Mouse (Mus musculus): ENCODE measurements around the gene AC109138.7. TPM values are rescaled to one million over a fixed set of nuclear protein-coding genes. Genes with fewer than 3 reads are reported as not detected.

AC109138.7 gene
- total and polyA plus RNA-seq, 3 experiments = not detected

DNA sequence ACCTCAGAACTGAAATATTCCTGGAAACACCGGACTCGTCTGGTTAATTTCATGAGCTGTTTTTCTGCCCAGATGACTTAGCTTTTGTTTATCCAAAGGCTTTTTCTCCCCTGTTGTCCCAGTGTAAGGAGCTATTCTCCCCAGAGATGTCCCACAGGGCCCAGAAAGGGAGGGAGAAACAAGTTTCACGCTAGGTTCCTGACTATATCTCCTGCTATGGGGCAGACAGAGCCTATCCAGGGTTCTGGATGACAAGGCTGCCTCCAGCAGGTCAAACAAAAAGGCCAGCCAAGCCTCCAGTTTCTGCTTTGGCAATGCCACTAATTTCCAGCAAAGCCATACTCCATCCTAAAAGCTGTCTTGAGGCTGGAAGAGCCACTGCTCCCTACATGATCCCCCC, 3.7 kb downstream of the AC109138.7 start:
- Histone ChIP-seq H3K4me1 (ENCODE audit: control insufficient read depth, insufficient read depth, low read length) (peaks cover 13% of the 10 kb centered on the region), H3K27me3 (ENCODE audit: control insufficient read depth, insufficient read depth, low read length) (no peaks in the 10 kb centered on the region), H3K4me3 (no peak overlapping the region), H3K79me2 (replicated peaks; ENCODE audit: control insufficient read depth, insufficient read depth, low read length) (no peaks in the 10 kb centered on the region), H3K9ac (ENCODE audit: low read depth, low read length) (no peak overlapping the region), H3K27ac (no peak overlapping the region), H3K36me3 (ENCODE audit: control insufficient read depth, insufficient read depth, low read length) (no peaks in the 10 kb centered on the region)
- DNase-seq = no peak
- no peak for TF ChIP-seq POLR2A (IDR thresholded peaks at IDR 0.05; ENCODE audit: insufficient read depth, low read depth, low read length)
- TF ChIP-seq EP300 (IDR thresholded peaks at IDR 0.05; ENCODE audit: insufficient read depth, low read depth, low read length) = no peak
- TF ChIP-seq CTCF (IDR thresholded peaks at IDR 0.05) = no peak
- WGBS = 56% methylated on average over 3 of the region's 3 CpGs
- intact Hi-C loops (cut with DNase I) = no loop called here

DNA sequence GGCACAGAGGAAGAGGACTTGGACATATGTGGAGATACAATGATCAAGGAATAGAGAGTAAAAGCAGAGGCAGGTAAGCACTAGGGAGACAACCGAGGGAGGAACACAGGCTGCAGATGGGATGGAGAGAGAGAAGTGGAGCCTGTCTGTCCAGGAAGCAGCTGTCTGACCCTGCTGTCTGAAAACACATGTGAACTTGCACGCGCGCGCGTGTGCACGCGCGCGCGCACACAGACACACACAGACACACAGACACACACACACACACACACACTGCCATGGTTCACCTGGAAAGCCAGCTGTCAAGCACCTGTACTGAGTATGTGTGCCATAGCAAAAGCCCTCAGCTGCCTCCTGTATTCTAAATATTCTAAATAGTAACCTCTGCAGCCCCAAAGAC, 4.1 kb downstream of the AC109138.7 start:
- Histone ChIP-seq H3K27me3 (ENCODE audit: control insufficient read depth, insufficient read depth, low read length) (no peaks in the 10 kb centered on the region), H3K9ac (ENCODE audit: low read depth, low read length) (no peak overlapping the region), H3K36me3 (ENCODE audit: control insufficient read depth, insufficient read depth, low read length) (no peaks in the 10 kb centered on the region), H3K4me3 (no peak overlapping the region), H3K27ac (no peak overlapping the region), H3K4me1 (ENCODE audit: control insufficient read depth, insufficient read depth, low read length) (peaks cover 13% of the 10 kb centered on the region), H3K79me2 (replicated peaks; ENCODE audit: control insufficient read depth, insufficient read depth, low read length) (no peaks in the 10 kb centered on the region)
- no peak for DNase-seq
- 90% methylated on average over 11 of the region's 11 CpGs for WGBS
- intact Hi-C loops (cut with DNase I) = no loop called here
- no peak for TF ChIP-seq EP300 (IDR thresholded peaks at IDR 0.05; ENCODE audit: insufficient read depth, low read depth, low read length)
- TF ChIP-seq POLR2A (IDR thresholded peaks at IDR 0.05; ENCODE audit: insufficient read depth, low read depth, low read length) = no peak
- TF ChIP-seq CTCF (IDR thresholded peaks at IDR 0.05) = no peak

DNA sequence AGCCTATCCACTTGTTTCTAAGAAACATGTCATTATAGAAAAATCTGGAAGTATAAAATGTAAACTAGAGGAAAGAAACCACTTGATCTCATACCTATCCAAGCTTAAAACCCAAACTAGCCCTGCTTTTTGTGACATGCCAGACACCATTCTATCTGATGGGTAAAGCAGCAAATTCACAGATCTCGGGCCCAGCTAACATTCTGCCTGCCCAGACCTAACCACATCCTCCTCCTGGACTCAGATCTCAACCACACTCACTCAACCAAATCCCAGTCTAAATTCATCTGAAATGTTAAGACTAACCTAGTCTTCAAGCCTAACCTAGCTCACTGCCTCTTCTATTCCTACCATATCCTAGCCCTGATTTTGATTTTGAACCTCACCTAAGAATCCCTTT, 4.6 kb downstream of the AC109138.7 start:
- intact Hi-C loops (cut with DNase I) = no loop called here
- no peaks in the 10 kb centered on the region for H3K27me3 ChIP-seq (ENCODE audit: control insufficient read depth, insufficient read depth, low read length)
- TF ChIP-seq EP300 (IDR thresholded peaks at IDR 0.05; ENCODE audit: insufficient read depth, low read depth, low read length) (no peak), CTCF (IDR thresholded peaks at IDR 0.05) (no peak), POLR2A (IDR thresholded peaks at IDR 0.05; ENCODE audit: insufficient read depth, low read depth, low read length) (no peak)
- no peak overlapping the region for H3K27ac ChIP-seq
- H3K9ac ChIP-seq (ENCODE audit: low read depth, low read length) = no peak overlapping the region
- H3K4me1 ChIP-seq (ENCODE audit: control insufficient read depth, insufficient read depth, low read length) = peaks cover 12% of the 10 kb centered on the region
- H3K79me2 ChIP-seq (replicated peaks; ENCODE audit: control insufficient read depth, insufficient read depth, low read length) = no peaks in the 10 kb centered on the region
- DNase-seq = no peak
- 82% methylated on average over 1 of the region's 1 CpGs for WGBS
- H3K36me3 ChIP-seq (ENCODE audit: control insufficient read depth, insufficient read depth, low read length) = no peaks in the 10 kb centered on the region
- no peak overlapping the region for H3K4me3 ChIP-seq

DNA sequence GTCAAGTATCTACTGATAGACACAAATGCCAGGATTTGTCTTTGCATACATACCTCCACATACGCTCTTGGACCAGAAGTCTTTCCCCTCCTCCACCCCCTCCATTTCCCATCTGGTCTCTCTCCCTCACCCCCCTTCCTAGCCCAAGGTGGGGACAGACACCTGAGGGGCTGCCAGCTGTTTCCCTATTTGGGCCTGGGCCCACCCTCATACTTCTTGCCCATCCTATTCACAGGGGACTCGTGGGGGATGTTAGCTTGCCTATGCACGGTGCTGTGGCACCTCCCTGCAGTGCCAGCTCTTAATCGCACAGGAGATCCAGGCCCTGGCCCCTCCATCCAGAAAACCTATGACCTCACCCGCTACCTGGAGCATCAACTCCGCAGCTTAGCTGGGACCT, 5.8 kb downstream of the AC109138.7 start:
- TF ChIP-seq CTCF (IDR thresholded peaks at IDR 0.05) (no peak), POLR2A (IDR thresholded peaks at IDR 0.05; ENCODE audit: insufficient read depth, low read depth, low read length) (no peak), EP300 (IDR thresholded peaks at IDR 0.05; ENCODE audit: insufficient read depth, low read depth, low read length) (no peak)
- Histone ChIP-seq H3K9ac (ENCODE audit: low read depth, low read length) (no peak overlapping the region), H3K79me2 (replicated peaks; ENCODE audit: control insufficient read depth, insufficient read depth, low read length) (no peaks in the 10 kb centered on the region), H3K4me1 (ENCODE audit: control insufficient read depth, insufficient read depth, low read length) (peaks cover 11% of the 10 kb centered on the region), H3K36me3 (ENCODE audit: control insufficient read depth, insufficient read depth, low read length) (no peaks in the 10 kb centered on the region), H3K4me3 (no peak overlapping the region), H3K27ac (no peak overlapping the region), H3K27me3 (ENCODE audit: control insufficient read depth, insufficient read depth, low read length) (no peaks in the 10 kb centered on the region)
- intact Hi-C loops (cut with DNase I) = no loop called here
- DNase-seq = no peak
- 89% methylated on average over 6 of the region's 6 CpGs for WGBS

DNA sequence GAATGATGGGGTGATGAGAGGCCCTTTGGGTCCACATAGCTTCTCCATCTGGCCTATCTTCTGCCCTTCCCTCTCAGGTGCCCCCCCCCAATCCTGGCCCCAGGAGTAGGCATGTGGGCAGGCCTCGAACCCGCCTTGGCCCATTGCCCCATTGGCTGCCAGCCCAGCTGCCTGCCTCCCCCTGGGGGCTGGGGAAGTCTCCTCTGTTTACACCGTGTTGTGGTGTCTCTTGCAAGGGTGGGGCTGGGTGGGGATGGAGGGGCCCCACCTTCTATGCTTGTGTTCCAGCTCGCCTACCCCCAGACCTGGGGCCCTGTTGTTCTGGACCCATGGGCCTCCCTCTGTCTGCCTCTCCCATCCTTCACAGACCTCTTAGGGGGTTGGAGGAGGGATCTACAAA, 6.3 kb downstream of the AC109138.7 start:
- Histone ChIP-seq H3K27me3 (ENCODE audit: control insufficient read depth, insufficient read depth, low read length) (no peaks in the 10 kb centered on the region), H3K27ac (no peak overlapping the region), H3K4me1 (ENCODE audit: control insufficient read depth, insufficient read depth, low read length) (peaks cover 11% of the 10 kb centered on the region), H3K9ac (ENCODE audit: low read depth, low read length) (no peak overlapping the region), H3K36me3 (ENCODE audit: control insufficient read depth, insufficient read depth, low read length) (no peaks in the 10 kb centered on the region), H3K4me3 (no peak overlapping the region), H3K79me2 (replicated peaks; ENCODE audit: control insufficient read depth, insufficient read depth, low read length) (no peaks in the 10 kb centered on the region)
- TF ChIP-seq POLR2A (IDR thresholded peaks at IDR 0.05; ENCODE audit: insufficient read depth, low read depth, low read length) = no peak
- TF ChIP-seq CTCF (IDR thresholded peaks at IDR 0.05) = no peak
- no peak for TF ChIP-seq EP300 (IDR thresholded peaks at IDR 0.05; ENCODE audit: insufficient read depth, low read depth, low read length)
- DNase-seq = no peak
- 43% methylated on average over 4 of the region's 4 CpGs for WGBS
- intact Hi-C loops (cut with DNase I) = no loop called here

DNA sequence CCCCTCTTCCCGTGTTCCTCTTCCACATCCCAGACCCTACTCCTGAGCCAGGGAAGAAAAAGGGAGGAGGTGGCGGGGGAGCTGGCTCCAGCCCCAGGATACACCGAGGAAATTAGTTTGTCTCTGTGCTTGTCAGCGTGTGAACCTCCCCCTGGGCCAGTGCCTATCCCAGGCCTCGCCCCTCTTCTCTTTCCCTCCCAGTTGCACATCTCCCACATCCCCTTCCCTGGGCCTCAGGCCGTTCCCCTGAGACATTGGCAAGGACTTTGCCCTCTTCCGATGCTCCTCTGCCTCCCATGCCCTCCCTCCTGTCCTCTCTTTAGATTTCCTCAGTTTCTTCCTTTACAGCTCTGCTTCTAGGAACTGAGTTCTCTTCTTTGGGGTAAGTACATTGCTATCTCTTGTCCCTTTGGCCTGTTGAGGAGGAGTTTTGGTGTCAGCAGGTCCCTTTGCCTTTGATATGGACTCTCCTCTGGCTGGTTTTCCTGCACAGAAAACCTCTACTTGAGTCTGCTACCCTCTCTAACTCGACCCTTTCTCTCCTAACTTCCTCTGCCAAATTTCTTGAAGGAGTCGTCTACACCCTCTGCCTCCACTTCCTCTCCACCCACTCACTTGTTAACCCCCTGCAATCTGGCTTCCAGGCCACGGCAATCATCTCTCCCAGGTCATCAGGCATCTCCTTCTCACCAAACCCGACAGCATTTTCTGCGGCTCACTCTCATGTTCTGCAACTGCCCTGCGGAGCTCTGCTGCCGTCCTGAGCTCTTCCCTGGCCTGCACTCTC, 7.0 kb downstream of the AC109138.7 start:
- 36% methylated on average over 14 of the region's 14 CpGs for WGBS

More for the DNA sequence above, 7.0 kb downstream of the AC109138.7 start:
- H3K4me3 ChIP-seq = no peak overlapping the region
- no peaks in the 10 kb centered on the region for H3K27me3 ChIP-seq (ENCODE audit: control insufficient read depth, insufficient read depth, low read length)
- H3K36me3 ChIP-seq (ENCODE audit: control insufficient read depth, insufficient read depth, low read length) = no peaks in the 10 kb centered on the region
- no peak for TF ChIP-seq CTCF (IDR thresholded peaks at IDR 0.05)
- TF ChIP-seq POLR2A (IDR thresholded peaks at IDR 0.05; ENCODE audit: insufficient read depth, low read depth, low read length) = no peak
- TF ChIP-seq EP300 (IDR thresholded peaks at IDR 0.05; ENCODE audit: insufficient read depth, low read depth, low read length) = no peak
- H3K27ac ChIP-seq = peak overlapping the region; percentile 28
- H3K79me2 ChIP-seq (replicated peaks; ENCODE audit: control insufficient read depth, insufficient read depth, low read length) = no peaks in the 10 kb centered on the region
- no peak overlapping the region for H3K9ac ChIP-seq (ENCODE audit: low read depth, low read length)
- intact Hi-C loops (cut with DNase I) = no loop called here
- H3K4me1 ChIP-seq (ENCODE audit: control insufficient read depth, insufficient read depth, low read length) = peaks cover 6% of the 10 kb centered on the region; the same call in 1 of the 2 replicates
- DNase-seq = no peak
